Mouse (Mus musculus): Measurements from ENCODE around the gene Myo15b. TPM values are rescaled to one million over a fixed set of nuclear protein-coding genes. Genes with fewer than 3 reads are reported as not detected.

Myo15b gene
- polyA plus RNA-seq, 1 experiment = not detected

DNA sequence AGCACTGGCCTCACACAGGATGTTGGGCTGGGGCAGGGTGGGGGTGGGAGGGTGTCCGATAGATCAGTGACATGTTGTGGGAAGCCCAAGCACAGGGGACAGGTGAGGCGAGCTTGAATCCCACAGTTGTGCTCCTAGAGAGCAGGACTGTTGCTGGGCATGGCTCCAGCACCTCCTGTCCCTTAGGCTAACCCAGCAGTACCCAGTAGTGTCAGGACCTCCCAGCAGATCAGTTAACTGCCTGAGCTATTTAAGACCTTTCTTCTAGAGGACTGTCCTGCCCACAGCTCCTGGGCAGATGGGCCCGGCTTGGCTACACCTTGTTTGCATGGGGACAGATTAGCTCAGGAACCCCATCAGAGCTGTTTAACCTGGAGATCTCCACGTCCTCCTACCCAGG is 29.2 kb upstream of the Myo15b start:
- Histone ChIP-seq H3K4me3 (replicated peaks) (no peak overlapping the region), H3K36me3 (ENCODE audit: control insufficient read depth) (peaks cover 4% of the 10 kb centered on the region), H3K9me3 (ENCODE audit: control insufficient read depth, low read length) (no peaks in the 10 kb centered on the region), H3K4me1 (ENCODE audit: control insufficient read depth) (peaks cover 83% of the 10 kb centered on the region), H3K27me3 (ENCODE audit: control insufficient read depth) (no peaks in the 10 kb centered on the region)
- TF ChIP-seq GATA1 (IDR thresholded peaks at IDR 0.05; ENCODE audit: low read length) = no peak
- no peak for TF ChIP-seq TAL1 (IDR thresholded peaks at IDR 0.05; ENCODE audit: low read length)

DNA sequence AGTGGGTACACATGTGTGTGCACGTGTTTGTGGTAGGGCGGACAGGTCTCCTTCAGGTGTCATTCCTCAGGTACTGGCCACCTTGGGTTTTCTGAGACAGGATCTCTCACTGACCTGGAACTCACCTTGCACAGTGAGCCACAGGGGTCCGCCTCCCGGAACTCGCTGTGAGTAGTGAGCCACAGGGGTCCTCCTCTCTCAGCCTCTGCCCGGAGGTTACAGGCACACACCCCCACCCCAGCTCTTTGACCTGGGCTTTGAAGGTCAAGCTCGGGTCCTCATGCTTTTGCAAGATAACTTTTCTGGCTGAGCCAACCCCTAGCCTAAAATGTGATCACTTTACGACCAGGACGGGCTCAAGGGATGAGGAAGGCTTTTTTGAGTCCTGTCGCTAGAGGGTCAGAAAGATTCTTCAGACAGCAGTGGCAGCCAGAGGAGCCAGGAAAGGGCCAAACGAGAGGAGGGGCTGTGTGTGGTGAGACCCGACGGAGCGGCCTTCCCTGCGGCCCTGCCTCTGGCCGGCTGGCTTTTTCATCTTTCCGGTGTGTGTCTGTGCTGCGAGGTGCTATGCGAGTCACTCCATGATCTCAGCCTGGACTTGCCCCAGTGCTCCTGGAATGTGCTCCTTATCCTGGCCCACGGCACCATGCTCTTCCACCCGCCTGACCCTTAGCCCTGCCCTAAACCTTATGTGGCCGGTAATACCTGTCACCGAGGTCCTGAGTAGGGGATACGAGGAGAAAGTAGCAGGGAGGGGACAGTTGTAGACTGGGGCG is 27.5 kb upstream of the Myo15b start:
- peak overlapping the region; percentile 0 for H3K4me3 ChIP-seq (replicated peaks)
- peaks cover 7% of the 10 kb centered on the region for H3K36me3 ChIP-seq (ENCODE audit: control insufficient read depth)
- H3K27me3 ChIP-seq (ENCODE audit: control insufficient read depth) = no peaks in the 10 kb centered on the region
- no peaks in the 10 kb centered on the region for H3K9me3 ChIP-seq (ENCODE audit: control insufficient read depth, low read length)
- peaks cover 78% of the 10 kb centered on the region for H3K4me1 ChIP-seq (ENCODE audit: control insufficient read depth)
- TF ChIP-seq TAL1 (IDR thresholded peaks at IDR 0.05; ENCODE audit: low read length) (no peak), GATA1 (IDR thresholded peaks at IDR 0.05; ENCODE audit: low read length) (no peak)

GRCm38 (mm10) chr11:115831518-115831917 is 26.7 kb upstream of the Myo15b start:
- Histone ChIP-seq H3K9me3 (ENCODE audit: control insufficient read depth, low read length) (no peaks in the 10 kb centered on the region), H3K4me3 (replicated peaks) (no peak overlapping the region), H3K4me1 (ENCODE audit: control insufficient read depth) (peaks cover 80% of the 10 kb centered on the region), H3K27me3 (ENCODE audit: control insufficient read depth) (no peaks in the 10 kb centered on the region), H3K36me3 (ENCODE audit: control insufficient read depth) (peaks cover 15% of the 10 kb centered on the region)
- TF ChIP-seq GATA1 (IDR thresholded peaks at IDR 0.05; ENCODE audit: low read length) (no peak), TAL1 (IDR thresholded peaks at IDR 0.05; ENCODE audit: low read length) (no peak; the same call in 2 of the 3 replicates)

DNA sequence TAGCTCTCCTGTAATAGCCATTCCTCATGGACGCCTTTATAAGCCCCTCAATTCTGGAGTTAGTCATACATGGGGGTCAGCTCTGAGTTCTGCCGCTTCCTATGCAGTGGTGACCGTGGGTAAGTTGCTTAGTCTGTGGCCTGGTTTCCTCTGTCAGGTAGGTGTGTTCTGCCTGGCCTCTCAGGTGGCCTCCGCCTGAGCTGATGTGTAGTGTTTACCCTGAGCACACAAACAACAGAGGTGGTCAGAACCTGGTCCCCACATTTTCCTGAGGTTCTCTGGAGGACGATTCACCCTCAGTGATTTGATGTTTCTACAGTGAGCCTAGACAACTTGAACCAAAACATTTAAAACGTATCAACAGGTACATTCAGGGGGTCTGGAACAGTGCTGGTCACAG is 26.1 kb upstream of the Myo15b start:
- no peak for TF ChIP-seq TAL1 (IDR thresholded peaks at IDR 0.05; ENCODE audit: low read length)
- no peak for TF ChIP-seq GATA1 (IDR thresholded peaks at IDR 0.05; ENCODE audit: low read length)
- H3K9me3 ChIP-seq (ENCODE audit: control insufficient read depth, low read length) = no peaks in the 10 kb centered on the region
- peaks cover 15% of the 10 kb centered on the region for H3K36me3 ChIP-seq (ENCODE audit: control insufficient read depth)
- no peaks in the 10 kb centered on the region for H3K27me3 ChIP-seq (ENCODE audit: control insufficient read depth)
- H3K4me1 ChIP-seq (ENCODE audit: control insufficient read depth) = peaks cover 78% of the 10 kb centered on the region
- H3K4me3 ChIP-seq (replicated peaks) = no peak overlapping the region

DNA sequence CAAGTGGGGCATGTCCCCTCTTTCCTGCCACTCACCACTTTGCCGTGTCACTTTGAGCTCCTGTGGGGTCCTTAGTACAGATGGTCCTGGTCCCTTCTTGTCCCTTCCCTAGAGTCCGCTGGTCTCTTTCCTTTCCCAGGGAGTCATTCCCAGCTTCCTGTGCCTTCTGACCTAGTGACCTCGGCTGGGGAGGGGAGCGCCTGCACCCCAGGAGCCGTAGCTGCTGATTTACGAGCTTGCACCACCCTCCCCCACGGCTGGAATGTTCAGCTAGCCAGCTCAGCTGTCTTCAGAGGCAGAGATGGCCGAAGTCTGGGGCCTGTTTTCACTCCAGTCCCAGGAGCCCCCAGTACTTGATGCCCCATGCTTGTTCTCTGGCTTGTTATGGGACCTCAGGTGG is 25.7 kb upstream of the Myo15b start:
- Histone ChIP-seq H3K4me1 (ENCODE audit: control insufficient read depth) (peaks cover 77% of the 10 kb centered on the region), H3K27me3 (ENCODE audit: control insufficient read depth) (no peaks in the 10 kb centered on the region), H3K36me3 (ENCODE audit: control insufficient read depth) (peaks cover 16% of the 10 kb centered on the region), H3K9me3 (ENCODE audit: control insufficient read depth, low read length) (no peaks in the 10 kb centered on the region), H3K4me3 (replicated peaks) (no peak overlapping the region)
- TF ChIP-seq TAL1 (IDR thresholded peaks at IDR 0.05; ENCODE audit: low read length) (no peak), GATA1 (IDR thresholded peaks at IDR 0.05; ENCODE audit: low read length) (no peak)

DNA sequence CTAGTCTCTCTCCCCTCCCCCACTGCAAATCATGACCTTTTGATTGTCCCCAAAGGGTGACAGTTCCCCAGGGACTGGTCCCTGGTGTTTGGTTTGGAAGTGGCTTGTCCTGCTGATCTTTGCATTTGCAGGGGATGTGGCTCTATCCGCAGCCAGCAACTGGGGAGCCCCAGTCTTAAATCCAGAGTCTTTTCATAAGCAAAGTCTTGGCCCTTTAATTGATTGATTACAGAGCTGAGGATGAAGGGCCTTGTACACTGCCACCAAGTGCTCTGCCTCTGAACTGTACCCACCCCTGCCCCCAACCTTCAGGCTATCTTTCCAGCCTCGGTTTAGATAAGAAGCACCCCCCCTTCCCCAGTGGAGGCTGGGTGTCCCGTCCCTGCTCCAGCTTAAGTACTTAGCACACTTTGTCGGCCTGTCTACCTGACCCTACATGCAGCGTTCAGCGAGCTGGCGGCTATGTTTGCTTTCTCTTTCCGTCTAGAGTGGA is 25.1 kb upstream of the Myo15b start:
- peaks cover 22% of the 10 kb centered on the region for H3K36me3 ChIP-seq (ENCODE audit: control insufficient read depth)
- peaks cover 79% of the 10 kb centered on the region for H3K4me1 ChIP-seq (ENCODE audit: control insufficient read depth)
- TF ChIP-seq TAL1 (IDR thresholded peaks at IDR 0.05; ENCODE audit: low read length) = no peak
- TF ChIP-seq GATA1 (IDR thresholded peaks at IDR 0.05; ENCODE audit: low read length) = no peak
- no peak overlapping the region for H3K4me3 ChIP-seq (replicated peaks)
- no peaks in the 10 kb centered on the region for H3K27me3 ChIP-seq (ENCODE audit: control insufficient read depth)
- H3K9me3 ChIP-seq (ENCODE audit: control insufficient read depth, low read length) = no peaks in the 10 kb centered on the region

DNA sequence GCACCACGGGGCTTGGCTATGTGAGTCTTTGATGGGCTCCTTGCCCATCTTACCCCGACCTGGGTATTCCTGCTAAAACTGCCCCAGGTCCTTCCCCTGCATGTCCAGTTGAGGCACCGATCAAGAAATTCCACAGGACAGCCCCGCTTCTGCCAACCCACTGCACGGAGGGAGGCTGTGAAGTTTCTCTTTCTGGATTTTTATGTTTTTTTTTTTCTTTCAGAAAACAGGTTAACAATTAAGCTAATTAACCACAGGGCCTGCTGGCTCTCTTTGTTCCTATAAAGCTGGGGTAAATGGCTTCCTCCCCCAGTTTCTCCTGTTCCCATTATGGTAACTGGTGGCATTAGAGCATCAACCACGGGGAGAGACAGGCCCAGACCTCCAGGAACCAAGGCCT is 24.2 kb upstream of the Myo15b start:
- TF ChIP-seq TAL1 (IDR thresholded peaks at IDR 0.05; ENCODE audit: low read length) (no peak), GATA1 (IDR thresholded peaks at IDR 0.05; ENCODE audit: low read length) (no peak)
- no peak overlapping the region for H3K4me3 ChIP-seq (replicated peaks)
- H3K27me3 ChIP-seq (ENCODE audit: control insufficient read depth) = no peaks in the 10 kb centered on the region
- no peaks in the 10 kb centered on the region for H3K9me3 ChIP-seq (ENCODE audit: control insufficient read depth, low read length)
- peaks cover 80% of the 10 kb centered on the region for H3K4me1 ChIP-seq (ENCODE audit: control insufficient read depth)
- peaks cover 24% of the 10 kb centered on the region for H3K36me3 ChIP-seq (ENCODE audit: control insufficient read depth)

DNA sequence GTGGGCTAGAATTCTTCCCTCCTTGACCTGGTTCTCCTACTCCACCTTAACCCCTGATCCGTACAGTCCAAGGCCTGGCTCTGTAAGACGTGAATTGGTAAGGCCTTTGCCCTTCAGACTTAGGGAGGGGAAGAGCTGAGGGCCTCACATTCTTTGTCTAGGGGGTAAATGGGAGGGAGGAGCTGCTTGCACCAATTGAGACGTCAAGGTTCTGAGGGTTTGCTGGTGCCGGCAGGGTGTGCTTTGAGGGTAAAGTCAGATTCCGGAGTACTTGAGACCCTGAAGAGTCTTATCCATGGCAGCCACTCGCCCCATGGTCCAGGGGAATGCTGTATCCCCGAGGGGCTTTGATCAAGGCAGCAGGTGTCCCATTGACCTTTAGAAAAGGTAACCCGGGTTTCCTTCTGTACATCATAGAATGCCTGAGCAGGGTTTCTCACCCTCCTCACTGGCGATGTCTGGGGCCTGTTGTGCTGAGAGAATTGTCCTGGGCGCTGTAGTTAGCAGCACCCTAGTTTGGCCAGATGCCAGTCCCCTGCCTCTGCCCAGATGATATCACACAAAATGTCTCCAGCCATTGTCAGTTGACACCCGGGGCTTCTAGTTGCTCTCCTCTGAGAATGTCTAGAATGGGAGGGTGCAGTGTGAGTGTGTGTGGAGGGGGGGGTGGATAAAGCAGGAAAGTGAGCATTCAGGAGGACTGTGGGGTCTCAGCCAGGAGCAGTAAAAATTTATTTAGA is 21.4 kb upstream of the Myo15b start:
- peaks cover 71% of the 10 kb centered on the region for H3K4me1 ChIP-seq (ENCODE audit: control insufficient read depth)
- TF ChIP-seq GATA1 (IDR thresholded peaks at IDR 0.05; ENCODE audit: low read length) = no peak
- no peak for TF ChIP-seq TAL1 (IDR thresholded peaks at IDR 0.05; ENCODE audit: low read length)

DNA sequence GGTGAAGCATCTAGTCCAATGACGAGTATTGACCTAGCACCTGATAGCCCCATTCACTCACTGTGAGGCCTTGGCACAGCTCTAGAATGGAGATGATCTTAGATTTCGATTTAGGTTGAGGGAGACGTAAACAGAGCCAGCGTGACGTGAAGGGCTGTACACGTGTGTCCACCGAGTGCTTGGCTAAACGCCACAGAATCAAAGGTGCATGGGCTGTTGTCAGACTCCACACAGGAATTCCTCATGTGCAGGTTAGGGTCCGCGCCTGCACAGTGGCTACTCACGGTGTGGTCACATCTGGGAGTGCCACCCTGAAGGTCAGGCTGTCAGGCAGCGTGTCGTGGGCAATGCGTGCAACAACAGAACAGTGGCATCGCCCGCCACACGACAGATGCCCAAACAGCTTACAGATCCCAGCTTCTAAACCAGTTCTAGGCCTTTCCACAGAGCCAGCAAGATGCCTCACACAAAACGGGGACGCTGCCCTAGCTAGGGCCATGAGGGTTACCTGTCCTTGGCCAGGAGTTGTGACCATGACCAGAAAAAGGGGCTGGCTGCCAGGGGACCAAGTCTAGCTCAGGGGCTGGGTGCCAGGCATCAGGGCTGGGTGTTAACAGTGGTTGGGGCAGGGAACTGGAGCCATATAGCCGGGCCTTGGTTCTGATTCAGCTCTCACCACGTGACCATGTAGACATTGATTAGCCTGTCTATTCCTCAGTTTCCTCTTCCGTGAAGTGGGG is 20.4 kb upstream of the Myo15b start:
- Histone ChIP-seq H3K27me3 (ENCODE audit: control insufficient read depth) (no peaks in the 10 kb centered on the region), H3K4me3 (replicated peaks) (no peak overlapping the region), H3K9me3 (ENCODE audit: control insufficient read depth, low read length) (no peaks in the 10 kb centered on the region), H3K4me1 (ENCODE audit: control insufficient read depth) (peaks cover 71% of the 10 kb centered on the region), H3K36me3 (ENCODE audit: control insufficient read depth) (peaks cover 28% of the 10 kb centered on the region)
- TF ChIP-seq TAL1 (IDR thresholded peaks at IDR 0.05; ENCODE audit: low read length) = no peak
- TF ChIP-seq GATA1 (IDR thresholded peaks at IDR 0.05; ENCODE audit: low read length) = no peak

More for the DNA sequence above, 21.4 kb upstream of the Myo15b start:
- no peaks in the 10 kb centered on the region for H3K27me3 ChIP-seq (ENCODE audit: control insufficient read depth)
- H3K9me3 ChIP-seq (ENCODE audit: control insufficient read depth, low read length) = no peaks in the 10 kb centered on the region
- H3K36me3 ChIP-seq (ENCODE audit: control insufficient read depth) = peaks cover 28% of the 10 kb centered on the region
- no peak overlapping the region for H3K4me3 ChIP-seq (replicated peaks)

Measured in erythroblast, embryonic 14.5 days (primary cell).